Mouse (Mus musculus) intestine, postnatal 0 days (tissue): Measurements from ENCODE around the gene Myl6b. TPM values are rescaled to one million over a fixed set of nuclear protein-coding genes. Genes with fewer than 3 reads are reported as not detected.

Experiments
- ATAC-seq: fragments of 200-750 bp; cut with Nextera tagmentation; 2 replicates; pipeline ENCODE4 v1.8.0; 2017; ENCODE audit warnings: mild to moderate bottlenecking, moderate TSS enrichment, moderate library complexity
- H3K27ac ChIP-seq: fragments of 300-500 bp; sonication (generic); 2 replicates; pipeline ENCODE4 v1.5.1; 2014; ENCODE audit warnings: mild to moderate bottlenecking, low read depth, low read length, moderate library complexity
- H3K27me3 ChIP-seq: fragments of 300-500 bp; sonication (generic); replicated peaks from 2 replicates; pipeline ENCODE4 v1.6.1; 2014; ENCODE audit warnings: low read length, mixed read lengths; ENCODE audit not compliant: control insufficient read depth, insufficient read depth
- H3K36me3 ChIP-seq: fragments of 300-500 bp; sonication (generic); 2 replicates; pipeline ENCODE4 v1.6.1; 2014; ENCODE audit warnings: mild to moderate bottlenecking, moderate library complexity; ENCODE audit not compliant: control insufficient read depth, insufficient read depth
- H3K4me1 ChIP-seq: fragments of 300-500 bp; sonication (generic); replicated peaks from 2 replicates; pipeline ENCODE4 v1.6.1; 2014; ENCODE audit warnings: antibody characterized with exemption, low read length, mixed read lengths; ENCODE audit not compliant: control insufficient read depth, insufficient read depth
- H3K4me2 ChIP-seq: fragments of 300-500 bp; sonication (generic); replicated peaks from 2 replicates; pipeline ENCODE4 v1.6.1; 2014; ENCODE audit warnings: low read depth, mild to moderate bottlenecking, moderate library complexity
- H3K4me3 ChIP-seq: fragments of 300-500 bp; sonication (generic); 2 replicates; pipeline ENCODE4 v1.5.1; 2014; ENCODE audit warnings: low read depth, low read length
- H3K9ac ChIP-seq: fragments of 300-500 bp; sonication (generic); 2 replicates; pipeline ENCODE4 v1.6.1; 2014; ENCODE audit warnings: mild to moderate bottlenecking, low read depth, low read length
- H3K9me3 ChIP-seq: fragments of 300-500 bp; sonication (generic); 2 replicates; pipeline ENCODE4 v1.6.1; 2016; ENCODE audit warnings: mixed run types; ENCODE audit not compliant: control insufficient read depth
- CTCF ChIP-seq: sonication (generic); IDR thresholded peaks from 2 replicates; pipeline ENCODE4 v1.5.1; 2016; ENCODE audit warnings: low read depth, mild to moderate bottlenecking, control low read depth, antibody characterized with exemption, moderate library complexity
- WGBS: fragments of 180-500 bp; shearing (Covaris S2); extraction: QIAGEN DNeasy Blood & Tissue Kit; methylation state at CpG from one replicate; pipeline ENCODE4 v1.1.7; 2014; 5-methylcytosine and 5-hydroxymethylcytosine counted together
- polyA plus RNA-seq: library from polyadenylated mRNA; unstranded; fragments of >200 nt; fragmentation: Nextera tagmentation; extraction: Ambion mirVana; gene quantifications from 2 replicates; pipeline ENCODE4 v1.2.1, GENCODE M21; 2015

Gene Myl6b
- polyA plus RNA-seq, 1 experiment from 2014 or later: 1.3 TPM

- H3K36me3 ChIP-seq: peaks cover 58% of the 10 kb centered on the region
Observed at GRCm38 (mm10) chr10:128520591-128520990, 22.1 kb upstream of the Myl6b start.

GRCm38 (mm10) chr10:128518833-128519232 lies 20.3 kb upstream of the Myl6b start:
- H3K9me3 ChIP-seq: no peaks in the 10 kb centered on the region
- peak; percentile 75 for TF ChIP-seq CTCF
- H3K9ac ChIP-seq: no peak overlapping the region
- no peak overlapping the region for H3K4me3 ChIP-seq
- ATAC-seq: no peak
- peaks cover 64% of the 10 kb centered on the region for H3K36me3 ChIP-seq
- WGBS: 79% methylated on average over 7 of the region's 7 CpGs
- H3K4me1 ChIP-seq: no peaks in the 10 kb centered on the region
- no peak overlapping the region for H3K27ac ChIP-seq
- H3K4me2 ChIP-seq: no peak overlapping the region
- H3K27me3 ChIP-seq: no peaks in the 10 kb centered on the region

More at GRCm38 (mm10) chr10:128520591-128520990, 22.1 kb upstream of the Myl6b start:
- Histone ChIP-seq H3K27me3 (no peaks in the 10 kb centered on the region), H3K27ac (no peak overlapping the region), H3K9me3 (no peaks in the 10 kb centered on the region), H3K9ac (no peak overlapping the region), H3K4me2 (no peak overlapping the region), H3K4me1 (no peaks in the 10 kb centered on the region), H3K4me3 (no peak overlapping the region)
- no peak for TF ChIP-seq CTCF
- no peak for ATAC-seq
- WGBS: 89% methylated on average over 16 of the region's 16 CpGs

- H3K9ac ChIP-seq: no peak overlapping the region
- no peak for ATAC-seq
- no peaks in the 10 kb centered on the region for H3K27me3 ChIP-seq
- H3K4me1 ChIP-seq: no peaks in the 10 kb centered on the region
- 51% methylated on average over 6 of the region's 6 CpGs for whole genome bisulfite sequencing
- H3K4me3 ChIP-seq: no peak overlapping the region
- H3K9me3 ChIP-seq: no peaks in the 10 kb centered on the region
- TF ChIP-seq CTCF: no peak
- H3K36me3 ChIP-seq: peaks cover 75% of the 10 kb centered on the region
- no peak overlapping the region for H3K4me2 ChIP-seq
- no peak overlapping the region for H3K27ac ChIP-seq
Observed at GRCm38 (mm10) chr10:128516677-128517076, 18.2 kb upstream of the Myl6b start.

GRCm38 (mm10) chr10:128516029-128516428 lies 17.5 kb upstream of the Myl6b start:
- Histone ChIP-seq H3K4me1 (no peaks in the 10 kb centered on the region), H3K4me3 (0 out of 2 replicates have a peak overlapping the region, but pooled peaks have one; percentile 7), H3K9ac (no peak overlapping the region), H3K9me3 (no peaks in the 10 kb centered on the region), H3K36me3 (peaks cover 75% of the 10 kb centered on the region), H3K4me2 (peak overlapping the region; percentile 47), H3K27me3 (no peaks in the 10 kb centered on the region), H3K27ac (no peak overlapping the region; the same call in 1 of the 2 replicates)
- no peak for TF ChIP-seq CTCF
- 50% methylated on average over 20 of the region's 20 CpGs for WGBS
- peak; percentile 23; the same call in 1 of the 2 replicates for ATAC-seq

GRCm38 (mm10) chr10:128515044-128515443 lies 16.6 kb upstream of the Myl6b start:
- Histone ChIP-seq H3K27me3 (no peaks in the 10 kb centered on the region), H3K4me2 (no peak overlapping the region), H3K27ac (no peak overlapping the region), H3K4me3 (no peak overlapping the region), H3K4me1 (no peaks in the 10 kb centered on the region), H3K9me3 (no peaks in the 10 kb centered on the region), H3K36me3 (peaks cover 71% of the 10 kb centered on the region), H3K9ac (no peak overlapping the region)
- 71% methylated on average over 4 of the region's 4 CpGs for WGBS
- no peak for TF ChIP-seq CTCF
- ATAC-seq: 0 out of 2 replicates have a peak, but pooled peaks have one; percentile 12

GRCm38 (mm10) chr10:128511761-128512160 lies 13.3 kb upstream of the Myl6b start:
- Histone ChIP-seq H3K27ac (no peak overlapping the region), H3K27me3 (no peaks in the 10 kb centered on the region), H3K9me3 (no peaks in the 10 kb centered on the region), H3K4me3 (no peak overlapping the region), H3K9ac (no peak overlapping the region), H3K36me3 (peaks cover 49% of the 10 kb centered on the region), H3K4me1 (no peaks in the 10 kb centered on the region), H3K4me2 (no peak overlapping the region)
- no peak for ATAC-seq
- 88% methylated on average over 12 of the region's 12 CpGs for WGBS
- no peak for TF ChIP-seq CTCF

- Histone ChIP-seq H3K27ac (no peak overlapping the region), H3K4me2 (no peak overlapping the region), H3K4me1 (no peaks in the 10 kb centered on the region), H3K9ac (no peak overlapping the region), H3K4me3 (no peak overlapping the region), H3K27me3 (no peaks in the 10 kb centered on the region), H3K9me3 (no peaks in the 10 kb centered on the region), H3K36me3 (peaks cover 44% of the 10 kb centered on the region)
- 90% methylated on average over 9 of the region's 9 CpGs for WGBS
- ATAC-seq: no peak
- no peak for TF ChIP-seq CTCF
Observed at GRCm38 (mm10) chr10:128511189-128511588, 12.7 kb upstream of the Myl6b start.
